Mouse (Mus musculus): Measurements from ENCODE around the gene Susd6. TPM values are rescaled to one million over a fixed set of nuclear protein-coding genes. Genes with fewer than 3 reads are reported as not detected.
"Not testable (repeated sequence)": the region's sequence is repeated elsewhere in the genome, so short reads cannot be mapped to it uniquely, and the experiment has no call there.

Gene Susd6
- total RNA-seq, 2 experiments from 2014 or later = 16.7 to 32.7 TPM

DNA sequence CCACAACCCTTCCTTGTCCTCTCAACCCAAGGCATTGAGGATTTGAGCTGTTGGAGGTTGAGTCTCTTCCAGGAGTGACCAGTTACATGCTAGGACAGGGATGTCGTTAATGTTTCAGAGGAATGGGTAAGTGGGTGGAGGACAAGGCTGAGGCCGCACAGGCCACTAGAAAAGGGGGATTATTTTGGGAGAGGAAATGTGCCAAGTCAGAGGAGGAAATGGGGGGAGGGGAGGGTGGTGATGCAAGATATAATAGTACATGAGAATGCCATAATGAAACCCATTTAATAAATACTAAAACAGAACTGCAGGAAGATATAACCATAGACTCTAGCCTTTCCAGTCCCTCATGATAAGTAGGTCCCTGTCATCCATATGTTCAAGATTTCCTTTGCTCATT, 19.7 kb downstream of the Susd6 start:
- ATAC-seq (replicated peaks; ENCODE audit: low FRiP score, poor library complexity, severe bottlenecking) = no peak

DNA sequence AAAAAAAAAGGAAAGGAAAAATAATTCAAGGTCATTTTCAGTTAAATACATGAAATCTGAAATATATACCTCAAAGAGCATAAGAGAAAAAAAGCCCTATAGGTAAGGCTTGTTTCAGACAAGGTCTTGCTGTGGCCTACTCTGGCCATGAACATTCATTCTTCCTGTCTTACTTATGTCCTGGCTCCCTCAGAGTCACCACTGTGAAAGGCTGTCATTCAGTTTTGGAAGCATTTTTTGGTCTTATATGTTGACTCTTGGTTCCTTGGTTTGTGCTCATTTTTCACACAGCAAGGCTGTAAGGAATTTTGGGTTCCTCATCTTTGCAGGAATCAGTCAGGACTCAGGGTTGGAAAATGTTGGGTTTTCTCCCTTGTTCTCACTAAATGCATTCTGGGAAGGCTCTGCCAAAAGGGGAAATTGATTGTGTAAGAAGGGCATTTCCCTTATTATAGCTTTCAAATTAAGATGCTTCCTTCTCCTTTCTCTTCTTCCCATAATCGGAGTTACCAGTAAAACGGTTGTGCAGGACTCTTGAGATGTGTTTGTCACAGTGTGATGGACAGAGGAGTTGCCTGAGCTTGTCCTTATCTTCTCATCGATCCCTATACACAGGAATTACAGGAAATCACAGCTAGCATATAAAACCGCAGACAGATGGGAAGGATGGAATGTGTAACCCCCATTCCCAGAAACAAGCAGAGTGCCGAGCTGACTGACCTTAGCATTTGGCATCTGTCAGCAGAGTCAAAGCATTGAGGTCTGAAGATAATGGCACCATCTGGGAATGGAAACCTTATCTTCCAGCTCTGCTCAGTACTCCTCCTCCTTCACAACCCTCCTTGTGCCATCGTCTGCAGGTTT, 21.6 kb downstream of the Susd6 start:
- ATAC-seq (replicated peaks; ENCODE audit: low FRiP score, poor library complexity, severe bottlenecking) = peak; percentile 49; the same call in 1 of the 2 replicates

DNA sequence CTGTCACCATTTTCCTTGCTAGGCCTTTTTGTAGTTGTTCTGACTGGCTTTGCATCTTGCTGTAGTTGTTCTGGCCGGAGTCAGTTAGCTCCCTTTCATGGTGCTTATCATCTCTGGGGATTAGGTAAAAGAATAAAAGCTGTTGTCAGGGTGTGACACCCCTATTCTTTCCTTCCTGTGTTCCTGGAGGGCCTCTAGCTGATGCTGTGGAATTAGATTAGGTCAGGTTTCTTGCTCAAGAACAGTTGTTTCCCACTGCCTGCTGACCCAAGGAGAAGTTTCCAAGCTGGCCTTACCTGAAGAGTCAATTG, 22.2 kb downstream of the Susd6 start:
- no peak for ATAC-seq (replicated peaks; ENCODE audit: low FRiP score, poor library complexity, severe bottlenecking)

DNA sequence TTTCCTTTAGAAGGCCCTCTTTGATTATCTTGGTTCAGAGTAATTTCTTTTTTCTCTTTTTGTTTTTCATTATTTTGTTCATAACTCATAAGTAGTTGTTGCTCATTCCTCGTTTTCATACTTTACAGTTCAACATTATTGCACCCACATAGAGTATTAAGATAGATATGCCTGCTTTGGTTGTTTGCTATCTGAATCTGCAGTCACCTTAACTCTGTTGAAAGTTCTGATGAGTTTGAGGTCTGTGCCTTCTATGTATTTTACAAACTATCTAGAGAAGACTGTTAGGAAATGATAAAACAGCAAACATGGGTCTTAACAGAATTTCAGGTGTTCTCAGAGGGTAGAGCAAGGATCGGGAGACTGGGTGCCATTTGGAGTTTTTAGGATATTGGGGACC, 23.1 kb downstream of the Susd6 start:
- ATAC-seq (replicated peaks; ENCODE audit: low FRiP score, poor library complexity, severe bottlenecking) = peak; percentile 12

DNA sequence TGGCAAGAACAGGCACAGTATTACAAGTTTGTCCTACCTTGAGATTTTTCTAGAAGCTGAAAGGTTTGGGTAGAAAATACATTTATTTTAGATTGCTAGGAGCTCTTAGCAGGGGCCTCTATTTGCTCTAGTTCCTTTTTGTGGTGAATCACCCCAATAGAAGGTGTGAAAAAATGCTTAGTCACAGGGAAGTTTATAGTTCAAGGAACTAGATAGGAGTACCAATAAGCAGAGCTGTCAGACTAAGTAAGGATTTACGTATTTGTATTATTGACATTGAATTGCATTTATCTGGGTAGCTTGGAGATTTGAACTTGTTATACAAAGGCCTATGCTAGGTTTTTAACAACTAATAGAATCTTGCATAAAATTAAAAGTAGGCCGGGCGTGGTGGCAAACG, 23.6 kb downstream of the Susd6 start:
- ATAC-seq (replicated peaks; ENCODE audit: low FRiP score, poor library complexity, severe bottlenecking) = peak; percentile 66

DNA sequence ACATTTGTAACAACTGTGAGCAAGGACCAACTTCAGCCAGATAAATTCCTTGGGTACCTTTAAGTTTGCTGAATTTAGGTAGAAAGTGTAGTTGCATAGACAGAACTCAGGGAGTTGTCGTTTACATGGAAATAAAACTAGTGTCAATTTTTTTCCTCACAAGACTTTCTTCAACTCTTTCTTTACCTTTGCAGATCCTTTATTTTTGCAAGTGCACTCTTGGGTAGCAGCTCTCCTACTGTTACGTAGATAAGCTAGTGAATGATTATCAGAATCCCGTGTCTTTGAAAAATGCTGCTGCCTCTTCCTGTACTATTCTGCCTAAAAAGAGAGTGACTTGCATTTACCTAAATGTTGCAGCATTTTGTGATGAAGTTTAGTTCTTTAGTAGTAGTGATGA, 24.2 kb downstream of the Susd6 start:
- ATAC-seq (replicated peaks; ENCODE audit: low FRiP score, poor library complexity, severe bottlenecking) = no peak

DNA sequence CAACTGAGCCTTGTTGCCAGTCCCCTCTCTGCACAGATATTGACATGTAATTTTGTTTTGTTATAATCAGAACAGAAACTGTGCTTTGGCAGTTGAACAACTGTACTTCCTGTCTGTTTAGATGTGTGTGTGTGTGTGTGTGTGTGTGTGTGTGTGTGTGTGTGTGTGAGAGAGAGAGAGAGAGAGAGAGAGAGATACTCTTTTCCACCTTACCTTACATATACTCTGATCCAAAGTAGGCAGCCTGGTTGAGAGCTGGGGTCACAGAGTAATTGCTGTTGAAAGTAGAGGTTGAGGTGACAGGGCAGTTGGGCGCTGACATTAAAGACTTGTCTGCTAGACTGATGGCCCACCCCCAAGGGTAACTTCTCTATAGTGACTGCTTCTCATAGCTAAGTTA, 25.0 kb downstream of the Susd6 start:
- no peak for ATAC-seq (replicated peaks; ENCODE audit: low FRiP score, poor library complexity, severe bottlenecking)

DNA sequence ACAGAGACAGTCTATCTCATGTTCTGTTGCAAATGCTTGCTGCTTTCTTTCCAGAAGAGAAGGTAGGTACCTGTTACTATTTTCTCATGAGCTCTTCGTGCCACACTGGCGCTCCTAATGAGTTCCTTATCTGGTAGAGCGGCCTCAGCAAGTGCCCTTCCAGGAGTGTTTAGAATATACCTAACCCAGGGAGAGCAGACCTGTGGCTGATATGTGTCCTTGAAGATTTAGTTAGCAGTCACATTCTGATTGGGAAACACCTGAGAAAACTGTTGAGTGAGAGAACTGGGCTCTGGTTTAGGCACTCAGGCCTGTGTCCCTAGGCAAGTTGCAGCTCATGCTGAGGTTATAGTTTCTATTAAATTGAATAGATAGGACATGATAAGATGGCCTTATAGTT, 25.6 kb downstream of the Susd6 start:
- no peak for ATAC-seq (replicated peaks; ENCODE audit: low FRiP score, poor library complexity, severe bottlenecking)

DNA sequence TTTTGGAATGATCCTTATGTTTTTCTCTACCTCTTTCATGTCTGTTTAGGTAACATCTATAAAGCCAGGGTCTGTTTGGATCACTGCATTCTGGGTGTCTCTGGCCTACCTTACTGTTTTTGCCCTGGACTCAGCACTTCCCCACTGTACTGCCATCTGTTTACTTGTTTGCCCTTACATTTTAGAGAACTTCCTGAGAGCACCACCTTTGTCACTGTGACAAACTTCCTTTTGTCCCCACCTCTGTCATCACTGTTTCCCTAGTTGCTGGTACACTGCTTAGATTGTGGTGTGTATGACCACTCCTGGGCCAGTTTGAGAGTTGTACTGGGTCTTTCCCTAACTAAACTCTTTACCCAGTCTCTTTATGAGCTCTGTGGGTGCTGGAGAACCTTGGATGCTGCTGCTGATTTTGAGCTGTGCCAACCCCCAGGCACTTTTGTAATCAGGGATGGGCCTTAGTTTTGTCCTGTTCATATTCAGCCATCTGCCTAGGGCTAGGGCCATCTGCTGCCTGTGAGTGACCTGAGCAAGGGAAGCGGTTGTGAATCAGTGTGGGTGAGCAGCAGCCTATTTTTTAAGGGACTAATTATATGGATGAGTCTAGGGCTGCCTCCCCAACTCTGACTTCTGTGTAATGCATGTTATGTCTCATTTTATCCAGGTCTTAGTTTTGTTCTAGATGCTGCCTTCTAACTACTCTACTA, 26.2 kb downstream of the Susd6 start:
- ATAC-seq (replicated peaks; ENCODE audit: low FRiP score, poor library complexity, severe bottlenecking) = no peak

DNA sequence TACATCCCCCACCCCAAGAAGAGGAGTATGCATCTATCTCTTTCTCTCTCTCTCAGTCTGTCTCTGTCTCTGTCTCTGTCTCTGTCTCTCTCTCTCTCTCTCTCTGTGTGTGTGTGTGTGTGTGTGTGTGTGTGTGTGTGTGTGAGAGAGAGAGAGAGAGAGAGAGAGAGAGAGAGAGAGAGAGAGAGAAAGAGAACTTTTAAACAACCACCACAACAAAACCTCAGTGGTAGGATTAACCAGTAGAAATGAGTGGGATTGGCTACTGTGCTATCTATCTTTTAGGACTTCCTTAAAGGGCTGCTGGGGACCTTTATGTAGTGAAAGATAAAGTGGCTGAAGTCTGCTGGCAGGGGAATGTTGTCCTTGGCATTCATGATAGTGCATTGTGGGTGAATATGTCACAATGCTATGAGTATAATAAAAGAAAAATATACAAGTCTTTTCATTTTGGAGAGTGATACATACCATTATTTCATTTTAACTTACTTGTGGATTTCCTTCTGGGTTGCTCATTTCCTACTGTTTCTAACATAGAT, 27.5 kb downstream of the Susd6 start:
- ATAC-seq (replicated peaks; ENCODE audit: low FRiP score, poor library complexity, severe bottlenecking) = no peak

DNA sequence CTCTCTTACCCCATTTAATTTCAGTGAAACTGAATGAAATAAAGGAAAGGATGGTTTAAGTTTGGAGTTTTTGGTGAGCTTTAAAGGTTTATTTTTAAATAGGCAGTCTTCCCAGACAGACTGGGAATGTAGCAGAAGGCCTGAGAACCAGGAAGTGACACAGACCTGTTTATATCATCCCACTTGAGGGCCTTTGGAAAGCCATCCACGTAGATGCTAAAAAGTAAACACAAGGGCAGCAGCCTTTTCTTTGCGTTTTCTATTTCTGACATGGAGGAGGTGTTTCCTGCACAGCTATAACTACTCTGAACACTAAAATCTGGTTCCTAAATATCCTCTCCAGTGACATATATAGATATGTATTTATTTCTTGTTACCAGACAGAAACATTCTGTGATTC, 28.7 kb downstream of the Susd6 start:
- not testable (repeated sequence) for ATAC-seq (replicated peaks; ENCODE audit: low FRiP score, poor library complexity, severe bottlenecking)

DNA sequence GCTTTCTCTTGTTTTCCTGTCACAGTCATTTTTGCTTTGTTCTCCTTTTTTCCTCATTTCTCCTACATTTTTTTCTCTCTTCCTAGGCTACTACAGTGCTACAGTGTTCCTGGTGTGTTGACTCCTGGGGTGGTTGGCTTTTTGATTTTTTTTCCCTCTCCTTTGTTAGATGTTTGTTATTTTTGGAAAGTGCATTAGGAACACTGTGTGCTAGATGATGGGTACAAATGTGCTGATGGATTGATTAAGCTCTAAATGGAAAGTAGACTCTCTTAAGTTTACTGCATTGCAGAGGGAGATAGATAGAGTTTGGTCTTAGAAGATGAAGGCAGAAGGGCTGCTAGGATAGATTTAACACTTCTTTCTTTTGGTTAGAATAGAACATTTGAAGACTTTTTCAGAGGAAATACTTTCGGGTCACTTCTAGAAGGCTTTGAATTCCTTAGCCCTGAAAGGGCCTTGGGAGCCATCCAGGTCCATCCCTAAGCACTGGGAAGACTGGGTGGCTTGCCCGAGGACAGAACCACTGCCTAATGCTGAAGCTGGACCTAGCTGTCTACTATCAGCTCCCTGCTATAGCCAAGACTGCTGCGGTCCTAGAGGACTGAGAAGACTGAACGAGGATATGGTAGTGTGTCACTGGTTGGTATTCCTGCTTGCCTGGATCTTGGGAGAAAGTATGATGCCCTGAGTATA, 31.1 kb downstream of the Susd6 start:
- no peak for ATAC-seq (replicated peaks; ENCODE audit: low FRiP score, poor library complexity, severe bottlenecking)

DNA sequence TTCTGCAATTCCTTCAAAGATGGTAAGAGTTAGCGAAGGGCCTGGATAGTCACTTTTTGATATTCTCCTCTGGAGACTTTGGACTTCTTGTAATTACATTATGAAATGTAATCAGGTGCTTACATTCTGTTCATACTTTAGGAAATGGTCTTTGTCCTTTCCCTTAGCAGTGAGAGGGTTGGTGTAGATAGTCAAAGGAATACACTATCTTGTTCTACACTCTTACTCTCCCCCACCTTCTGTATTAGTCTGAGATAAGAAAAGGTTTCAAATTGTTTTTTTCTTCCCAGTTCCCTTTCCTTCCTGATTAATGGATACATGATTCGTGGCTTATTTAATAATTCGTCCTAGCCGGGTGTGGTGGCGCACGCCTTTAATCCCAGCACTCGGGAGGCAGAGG, 32.2 kb downstream of the Susd6 start:
- no peak for ATAC-seq (replicated peaks; ENCODE audit: low FRiP score, poor library complexity, severe bottlenecking)

DNA sequence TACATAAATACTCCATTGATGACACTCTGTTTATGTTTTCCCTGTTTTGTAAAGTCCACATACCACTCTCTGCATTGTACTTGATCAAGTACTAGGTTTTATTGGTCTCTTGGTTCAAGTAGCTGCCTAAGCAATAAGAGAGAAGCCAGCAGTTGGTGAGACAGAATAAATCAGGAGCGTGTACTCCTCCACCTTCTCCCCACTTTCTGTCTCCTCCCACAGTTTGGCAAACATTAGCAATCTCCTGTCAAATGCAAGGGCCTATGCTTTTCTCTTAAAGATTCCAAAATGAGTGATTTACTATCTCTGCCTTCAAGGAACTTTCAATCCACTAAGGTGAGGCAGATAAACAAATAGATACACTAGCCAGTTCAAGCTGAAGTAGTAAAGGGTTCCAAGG, 33.9 kb downstream of the Susd6 start:
- no peak for ATAC-seq (replicated peaks; ENCODE audit: low FRiP score, poor library complexity, severe bottlenecking)

DNA sequence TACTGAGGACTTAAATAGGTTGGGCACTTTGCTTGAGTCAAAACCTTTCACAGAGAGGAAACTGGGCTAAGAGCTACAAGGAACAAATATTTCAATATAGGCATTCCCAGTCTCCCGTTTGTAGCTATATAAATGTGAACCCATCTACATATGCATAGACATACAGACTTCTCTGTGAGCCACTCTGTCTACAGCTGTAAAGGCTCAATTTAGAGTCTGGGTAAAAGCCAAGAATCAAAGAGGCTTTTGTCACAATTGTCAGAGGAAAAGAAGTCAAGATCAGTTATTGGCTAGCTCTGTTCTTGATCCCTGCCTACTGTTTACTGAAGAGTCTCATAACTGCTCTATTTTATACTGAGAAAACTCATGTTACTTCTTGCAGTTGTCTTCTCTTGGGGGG, 36.1 kb downstream of the Susd6 start:
- ATAC-seq (replicated peaks; ENCODE audit: low FRiP score, poor library complexity, severe bottlenecking) = no peak

DNA sequence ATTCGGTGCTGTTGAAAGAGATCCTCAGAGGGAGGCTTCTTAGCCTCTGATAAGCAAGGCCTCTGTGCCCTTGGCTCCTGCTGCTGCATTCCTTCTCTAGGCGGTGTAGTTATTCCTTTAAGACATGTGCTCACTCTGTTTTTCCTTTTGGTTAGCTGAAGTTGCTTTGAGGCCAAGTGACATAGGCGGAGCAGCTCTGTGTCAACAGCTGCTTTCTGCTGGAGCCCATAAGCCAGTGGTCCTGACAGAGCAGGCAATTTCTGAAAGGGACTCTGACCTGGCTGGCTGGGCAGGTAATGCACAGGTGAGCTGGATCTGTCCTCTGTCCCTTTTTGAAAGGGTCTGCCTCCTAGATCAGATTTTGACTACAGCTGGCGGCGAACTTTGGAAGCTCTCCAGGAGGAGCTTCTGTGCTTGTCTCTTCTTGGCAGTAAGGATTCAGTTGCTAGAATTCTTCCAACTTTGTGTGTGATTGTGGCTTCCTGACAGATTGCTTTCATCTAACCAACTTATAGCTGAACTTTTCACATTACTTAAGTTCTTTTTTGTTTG, 37.2 kb downstream of the Susd6 start:
- ATAC-seq (replicated peaks; ENCODE audit: low FRiP score, poor library complexity, severe bottlenecking) = 0 out of 2 replicates have a peak, but pooled peaks have one; percentile 24

DNA sequence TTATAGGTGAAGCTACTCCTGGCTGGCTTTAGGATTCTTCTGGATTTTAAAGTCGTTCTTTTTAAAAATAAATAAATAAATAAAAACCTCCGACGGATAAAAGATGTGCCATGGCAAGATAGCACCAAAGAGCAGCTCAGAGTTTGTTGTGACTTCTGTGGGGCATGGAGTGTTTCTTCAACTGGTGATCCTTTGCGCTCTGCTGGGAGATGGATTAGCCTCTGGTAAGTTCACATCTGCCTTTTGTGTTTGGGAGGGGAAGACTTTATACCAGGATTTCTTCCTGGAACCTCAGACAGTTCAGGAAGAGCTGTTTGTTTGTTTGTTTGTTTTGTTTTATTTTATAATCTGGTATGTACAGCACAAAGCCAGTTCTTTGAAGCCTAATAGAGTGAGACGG, 37.7 kb downstream of the Susd6 start:
- ATAC-seq (replicated peaks; ENCODE audit: low FRiP score, poor library complexity, severe bottlenecking) = no peak

DNA sequence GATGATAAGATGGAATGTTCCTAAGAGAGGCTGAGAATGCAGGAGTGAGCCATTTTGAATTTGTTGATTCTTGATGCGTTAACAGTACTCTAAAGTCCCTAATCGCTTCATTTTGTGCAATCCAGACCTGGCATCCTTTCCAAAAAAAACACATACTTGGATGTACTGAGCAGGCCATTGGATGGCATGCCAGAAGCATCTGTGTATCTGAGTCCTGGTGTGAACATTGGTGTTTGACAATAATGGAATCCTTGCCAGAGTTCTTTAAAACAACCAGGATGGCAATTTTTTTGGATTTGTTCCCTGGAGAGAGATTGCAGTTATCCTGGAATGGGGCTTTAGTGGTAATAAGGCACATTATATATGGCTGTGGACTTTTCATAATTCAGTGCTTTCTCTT, 38.6 kb downstream of the Susd6 start:
- no peak for ATAC-seq (replicated peaks; ENCODE audit: low FRiP score, poor library complexity, severe bottlenecking)

DNA sequence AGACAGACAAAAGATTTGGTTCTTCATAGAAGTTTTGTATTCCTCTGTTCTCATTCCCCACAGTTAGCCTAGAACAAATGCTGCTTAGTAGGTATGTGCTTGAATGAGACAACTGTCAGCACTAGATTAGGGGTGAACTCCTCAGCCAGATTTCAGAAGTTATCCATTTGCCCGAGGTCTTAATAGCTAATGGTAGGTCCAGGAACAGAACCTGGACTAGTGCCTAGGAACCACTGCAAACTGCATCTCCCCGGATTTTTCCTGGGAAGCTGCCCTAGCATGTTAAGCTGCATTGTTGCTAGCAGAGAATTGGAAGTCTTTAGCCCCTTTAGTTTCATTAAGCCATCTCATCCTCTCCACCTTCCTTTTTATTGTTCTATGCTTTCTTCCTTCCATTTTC, 39.9 kb downstream of the Susd6 start:
- ATAC-seq (replicated peaks; ENCODE audit: low FRiP score, poor library complexity, severe bottlenecking) = no peak

DNA sequence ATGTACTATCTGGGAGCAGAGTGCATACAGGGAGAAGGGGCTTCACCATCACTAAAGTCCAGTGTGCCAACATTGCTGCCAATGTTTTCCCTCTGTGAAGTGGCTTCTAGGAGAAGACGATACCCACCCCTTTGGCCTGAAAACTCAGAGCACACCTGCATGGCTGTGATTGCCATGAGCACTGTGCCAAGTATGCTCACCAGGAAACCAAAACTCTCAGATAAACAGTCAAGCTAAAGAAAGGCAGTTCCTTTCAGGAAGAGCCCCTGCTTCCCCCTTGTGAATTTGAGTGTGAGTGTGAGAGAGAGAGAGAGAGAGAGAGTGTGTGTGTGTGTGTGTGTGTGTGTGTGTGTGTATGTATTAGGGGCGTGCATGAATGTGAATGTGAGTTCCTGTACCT, 40.5 kb downstream of the Susd6 start:
- ATAC-seq (replicated peaks; ENCODE audit: low FRiP score, poor library complexity, severe bottlenecking) = no peak
